Comparison of ENCODE assay signal across 12 mouse cellular contexts in genomic region chr12:100073201-100073672, GRCm38 (mm10). TPM values are rescaled to one million over a fixed set of nuclear protein-coding genes. Genes with fewer than 3 reads are reported as not detected.
A peak's percentile ranks its signal among the peaks of the same experiment; 100 is the strongest.
DNase-seq lines count a peak whose midpoint lies in the region; ATAC-seq and TF ChIP-seq lines count a peak whose summit lies in the region.
"Had no signal": no experiment of that assay in that cellular context is flagged by ENCODE, and none has a peak within 500 bp of the region (broad histone marks: within the 10 kb centered on the region; RNA-seq: fewer than 3 reads in every experiment).

No protein-coding gene starts in this region.

- peak; percentile 23 to 37 for DNase-seq in cerebellum, postnatal 10 days
- DNase-seq in cerebellum, postnatal 36 days, result no peak
- peak; percentile 24 for DNase-seq in hindbrain, postnatal 0 days (ENCODE audit: low spot score)
- DNase-seq in ES-CJ7 (ENCODE audit: low read depth, low spot score) (peak; percentile 8), adipocyte (ENCODE audit: low spot score) (no peak)
- peak; percentile 29 for DNase-seq in layer of hippocampus, adult 9-10 months (ENCODE audit: low spot score)
- DNase-seq in thymus, postnatal 25 days, result no peak
- DNase-seq: B cell, adult 2 months; kidney, adult 9 months had no signal

- no peak overlapping the region for H3K4me3 ChIP-seq in hindbrain, postnatal 0 days (ENCODE audit: low read length)
- H3K4me3 ChIP-seq in hindbrain, embryonic 13.5 days, result no peak overlapping the region
- H3K4me3 ChIP-seq: stomach, embryonic 15.5 days had no signal

- no peak overlapping the region for H3K4me2 ChIP-seq in hindbrain, postnatal 0 days (ENCODE audit: low read depth, low read length)
- no peak overlapping the region for H3K4me2 ChIP-seq in hindbrain, embryonic 13.5 days
- H3K4me2 ChIP-seq: stomach, embryonic 15.5 days had no signal

- TF ChIP-seq CTCF in hindbrain, postnatal 0 days (IDR thresholded peaks at IDR 0.05; ENCODE audit: low read depth), result no peak

- WGBS in hindbrain, postnatal 0 days, result 47% methylated on average over 4 of the region's 4 CpGs
- 57% methylated on average over 4 of the region's 4 CpGs for WGBS in hindbrain, embryonic 13.5 days

- no peaks in the 10 kb centered on the region for H3K36me3 ChIP-seq in hindbrain, postnatal 0 days (ENCODE audit: insufficient read depth, low read length)
- H3K36me3 ChIP-seq in hindbrain, embryonic 13.5 days, result no peaks in the 10 kb centered on the region
- H3K36me3 ChIP-seq: stomach, embryonic 15.5 days had no signal

- H3K9me3 ChIP-seq in hindbrain, postnatal 0 days (ENCODE audit: low read length), result no peaks in the 10 kb centered on the region
- H3K9me3 ChIP-seq in hindbrain, embryonic 13.5 days, result no peaks in the 10 kb centered on the region
- H3K9me3 ChIP-seq: stomach, embryonic 15.5 days had no signal

- no peaks in the 10 kb centered on the region for H3K4me1 ChIP-seq in hindbrain, postnatal 0 days (ENCODE audit: insufficient read depth, low read length)
- H3K4me1 ChIP-seq in hindbrain, embryonic 13.5 days (replicated peaks), result no peaks in the 10 kb centered on the region
- H3K4me1 ChIP-seq: stomach, embryonic 15.5 days had no signal

- H3K9ac ChIP-seq in hindbrain, postnatal 0 days (replicated peaks; ENCODE audit: low read length), result no peak overlapping the region
- H3K9ac ChIP-seq in hindbrain, embryonic 13.5 days, result no peak overlapping the region
- H3K9ac ChIP-seq: liver, embryonic 14.5 days; stomach, embryonic 15.5 days had no signal

- H3K27ac ChIP-seq in hindbrain, postnatal 0 days, result no peak overlapping the region
- H3K27ac ChIP-seq in hindbrain, embryonic 13.5 days, result no peak overlapping the region
- H3K27ac ChIP-seq: liver, embryonic 14.5 days; stomach, embryonic 15.5 days had no signal

- H3K27me3 ChIP-seq in hindbrain, postnatal 0 days (ENCODE audit: insufficient read depth, low read length), result no peaks in the 10 kb centered on the region
- no peaks in the 10 kb centered on the region for H3K27me3 ChIP-seq in hindbrain, embryonic 13.5 days
- H3K27me3 ChIP-seq: stomach, embryonic 15.5 days had no signal

- peak; percentile 75 for ATAC-seq in hindbrain, postnatal 0 days
- no peak for ATAC-seq in hindbrain, embryonic 13.5 days (ENCODE audit: low FRiP score)

RNA-seq across cellular contexts. Expression of gene Psmc1, which starts 36.7 kb away (rescaled TPM):
- 64.4 and 89.0 TPM in 2 replicates for total RNA-seq in hindbrain, postnatal 0 days (2014; rRNA removed)
- polyA plus RNA-seq in hindbrain, postnatal 0 days (2015; fragmentation: Nextera tagmentation; extraction: Ambion mirVana), result 275 and 295 TPM in 2 replicates
- 282 and 285 TPM in 2 replicates for polyA plus RNA-seq in hindbrain, embryonic 13.5 days (2015; fragmentation: Nextera tagmentation; extraction: Ambion mirVana)

Comparison
In these comparisons a context has a peak if more than half of its experiments do, and no peak if none do; other contexts are left out.
1. DNase-seq: peak in cerebellum, postnatal 10 days (2 of 2), hindbrain, postnatal 0 days (single experiment), ES-CJ7 (single experiment) and layer of hippocampus, adult 9-10 months (single experiment); none in cerebellum, postnatal 36 days (0 of 2), thymus, postnatal 25 days (single experiment) and adipocyte (single experiment).